Mouse (Mus musculus): ENCODE data around the gene Mon1a.

- TF ChIP-seq CTCF (IDR thresholded peaks at IDR 0.05; ENCODE audit: borderline replicate concordance, extremely low read depth, insufficient read depth, insufficient read length) (no peak), POLR2A (IDR thresholded peaks at IDR 0.05; ENCODE audit: borderline replicate concordance, extremely low read depth, insufficient read depth, insufficient read length, poor library complexity, severe bottlenecking) (no peak)
These were observed 39.0 kb downstream of the Mon1a start for GRCm38 (mm10) chr9:107926920-107927420.
